Mouse (Mus musculus) layer of hippocampus, postnatal 10 days (tissue): ENCODE measurements around the gene C130050O18Rik. TPM values are rescaled to one million over a fixed set of nuclear protein-coding genes. Genes with fewer than 3 reads are reported as not detected.
A peak's percentile ranks its signal among the peaks of the same experiment; 100 is the strongest.

ENCODE experiments used
- DNase-seq, 2 experiments: peaks; one replicate each; pipeline ENCODE4 v3.0.0; 2021; ENCODE audit warnings: low spot score in 2 of 2
- total RNA-seq, 2 experiments: library from RNA; stranded (reverse); gene quantifications; 2 replicates each; pipeline ENCODE4 v1.2.3; 2021

Gene C130050O18Rik
- total RNA-seq, 2 experiments from 2014 or later = 0.22 to 0.32 TPM

DNA sequence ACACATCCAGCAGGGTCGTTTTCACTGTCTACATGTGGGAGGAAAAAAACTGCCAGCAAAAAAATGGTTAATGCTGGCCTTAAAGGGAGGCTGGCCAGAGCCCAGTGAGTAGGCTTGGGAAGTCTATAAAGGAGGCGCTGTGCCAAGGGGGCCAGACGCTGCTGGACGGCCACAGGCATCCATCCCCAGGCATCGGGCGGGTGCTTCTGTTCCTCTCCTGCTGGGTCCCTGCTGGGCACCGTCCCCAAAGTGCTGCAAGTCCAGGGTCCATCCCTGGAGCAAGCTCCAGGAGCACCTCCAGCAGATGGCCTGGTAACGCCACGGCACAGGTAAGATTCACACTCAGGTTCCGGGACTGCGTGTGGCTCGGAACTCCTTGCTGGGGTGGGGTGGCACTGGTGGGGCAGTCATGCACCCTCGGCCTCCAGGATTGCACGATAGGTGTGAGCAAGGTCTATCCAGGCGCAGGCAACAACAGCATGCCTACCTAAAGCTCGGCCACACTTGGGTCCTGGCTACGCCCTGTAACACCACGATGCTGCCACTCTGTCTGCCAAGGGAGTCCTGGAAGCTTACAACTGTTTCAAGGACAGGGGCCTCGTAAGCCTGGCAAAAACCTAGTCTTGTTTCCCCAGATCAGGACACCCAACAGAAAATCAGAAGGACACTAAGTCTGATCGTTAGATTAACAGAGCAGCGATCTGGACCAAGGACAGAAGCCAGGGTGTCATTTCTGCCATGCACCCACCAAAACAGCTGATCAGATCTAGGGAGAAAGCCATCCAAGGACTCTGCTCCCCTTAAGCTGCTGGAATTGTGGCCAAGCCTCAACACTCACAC is 18.2 kb downstream of the C130050O18Rik start, which contains the start of gene Gper1:
TSS of gene Gper1 (plus strand) at position 126 of the 840 bp plus-strand sequence.
- peak in 1 of 2 experiments; percentile 70 for DNase-seq

DNA sequence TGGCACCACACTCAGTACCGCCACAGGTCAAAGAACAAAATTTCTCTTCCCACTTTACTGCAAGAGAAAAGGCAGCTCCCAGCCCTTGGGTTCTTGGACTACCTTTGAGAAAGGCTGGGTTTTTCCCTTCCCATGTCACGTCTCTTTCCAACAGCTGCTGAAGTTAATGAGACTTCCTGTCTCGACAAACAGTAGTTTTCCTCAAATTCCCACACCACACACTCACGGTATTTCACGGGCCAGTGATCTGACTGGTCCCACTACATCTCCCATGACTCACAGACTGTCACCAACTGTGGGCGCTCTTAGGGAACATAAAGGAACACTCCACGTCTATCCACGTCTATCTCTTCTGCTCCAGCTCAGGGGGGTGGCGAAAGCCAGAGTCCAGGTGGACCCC is 20.1 kb downstream of the C130050O18Rik start:
- no peak for DNase-seq

DNA sequence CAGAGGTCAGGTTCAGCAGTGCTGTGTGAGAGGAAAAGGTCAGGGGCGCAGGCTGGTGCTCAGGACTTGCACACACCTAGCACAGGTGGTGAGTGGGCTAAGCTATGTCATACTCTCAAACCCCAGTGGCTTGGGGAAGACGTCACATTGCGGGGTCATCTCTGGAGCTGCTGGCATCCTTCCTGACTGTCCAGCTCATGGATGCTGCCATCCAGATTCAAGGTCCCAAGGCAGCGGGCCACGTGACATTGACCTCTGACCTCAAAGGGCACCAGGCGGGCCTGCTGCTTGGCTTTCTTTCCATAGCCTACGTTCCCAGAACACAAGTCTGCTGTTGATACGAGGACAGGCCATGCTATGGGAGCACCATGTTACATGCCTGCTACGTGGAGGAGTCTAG is 21.9 kb downstream of the C130050O18Rik start:
- DNase-seq = no peak

DNA sequence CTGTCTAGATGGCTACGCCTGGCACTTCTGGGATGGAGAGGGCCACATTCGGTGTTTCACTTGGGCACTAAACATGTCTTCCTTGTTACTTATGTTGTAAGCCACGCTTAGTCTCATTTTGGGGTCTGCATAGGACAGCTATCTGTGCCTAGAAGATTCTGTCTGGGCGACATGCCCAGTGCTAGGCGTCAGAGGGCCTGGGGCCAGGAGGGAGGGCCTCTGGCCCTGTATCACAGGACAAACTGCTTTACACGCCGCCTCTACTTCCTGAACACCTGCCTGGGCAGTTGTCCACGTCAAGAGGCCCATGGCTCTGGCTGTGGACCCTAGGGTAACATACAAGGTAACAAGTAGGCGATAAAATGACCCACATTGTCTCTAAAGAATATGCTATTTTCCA is 22.9 kb downstream of the C130050O18Rik start:
- no peak for DNase-seq

DNA sequence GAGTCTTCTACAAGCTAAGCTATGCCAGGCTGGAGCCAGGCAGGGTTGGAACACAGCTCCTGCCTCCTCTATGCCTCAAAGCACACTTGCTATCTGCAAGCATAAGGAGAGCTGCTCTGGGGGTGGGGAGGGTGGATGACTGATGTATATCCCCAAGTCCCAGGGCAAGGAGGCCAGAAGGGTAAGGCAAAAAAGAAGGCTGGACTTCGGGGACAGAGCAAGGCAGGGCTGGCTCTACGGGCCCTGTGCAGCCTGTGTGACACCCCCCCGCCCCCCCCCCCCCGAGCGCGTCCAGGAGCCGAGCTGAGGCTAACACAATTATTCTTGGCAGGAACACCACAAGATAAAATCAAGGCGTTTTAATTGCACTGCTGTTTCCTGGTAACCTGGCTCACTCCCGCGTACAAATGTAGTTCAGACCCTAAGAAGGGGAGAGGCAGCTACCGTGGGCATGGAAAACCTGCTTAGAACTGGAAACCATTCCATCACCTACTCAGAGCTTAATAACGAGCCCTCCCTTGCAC is 24.8 kb downstream of the C130050O18Rik start:
- no peak for DNase-seq

DNA sequence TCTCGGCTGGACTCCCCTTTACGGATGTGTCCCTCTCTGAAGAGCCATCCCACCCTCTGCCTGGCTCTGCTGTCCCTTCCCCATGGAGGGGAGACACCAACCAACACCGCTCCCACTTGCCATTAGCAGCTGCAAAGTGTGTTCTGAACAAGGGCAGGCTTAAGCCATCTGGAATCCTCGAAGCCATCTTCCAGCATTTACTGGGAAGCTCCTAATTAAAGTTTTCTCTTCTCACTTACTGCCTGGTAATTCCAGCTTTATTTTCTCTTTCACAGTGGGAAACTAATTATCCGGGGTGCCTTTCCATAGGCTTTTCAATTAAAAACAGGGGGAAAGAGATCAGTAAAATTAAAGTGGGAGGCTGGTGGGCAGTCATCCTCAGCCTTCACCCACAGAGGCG is 27.3 kb downstream of the C130050O18Rik start:
- DNase-seq = peak in 1 of 2 experiments; percentile 13

DNA sequence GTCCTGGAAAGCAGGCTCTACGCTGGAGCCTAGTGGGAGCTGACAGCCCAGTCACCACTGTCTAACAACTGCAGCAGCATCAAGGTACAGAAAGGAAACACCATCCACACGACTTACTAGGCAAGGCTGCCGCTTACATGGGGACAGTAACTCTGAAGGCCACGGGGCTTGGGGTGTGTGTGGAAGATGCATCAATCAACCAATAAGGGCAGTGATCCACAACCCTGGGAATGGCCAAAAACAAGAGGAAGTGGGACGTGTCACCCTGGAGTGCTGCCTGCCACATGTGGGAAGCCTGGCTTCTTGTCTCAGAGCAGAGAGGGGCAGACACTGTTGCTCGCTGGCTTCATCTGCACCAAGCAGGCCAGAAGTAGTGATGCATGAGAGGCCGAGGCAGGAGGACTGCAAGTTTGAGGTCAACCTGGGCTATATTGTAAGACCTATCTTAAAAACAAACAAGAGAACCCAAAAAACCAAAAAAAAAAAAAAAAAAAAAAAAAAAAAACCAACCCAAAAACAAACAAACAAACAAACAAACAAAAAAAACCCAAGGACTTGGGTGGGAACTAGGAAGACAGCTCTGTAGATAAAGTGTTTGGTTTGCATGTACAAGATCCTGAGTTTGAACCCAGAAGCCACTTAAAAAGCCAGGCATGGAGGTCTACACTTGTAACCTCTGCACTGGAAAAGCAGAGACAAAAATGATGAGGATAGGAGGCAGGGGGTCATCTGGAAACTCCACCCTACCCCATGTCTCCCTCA is 27.8 kb downstream of the C130050O18Rik start:
- DNase-seq = no peak

DNA sequence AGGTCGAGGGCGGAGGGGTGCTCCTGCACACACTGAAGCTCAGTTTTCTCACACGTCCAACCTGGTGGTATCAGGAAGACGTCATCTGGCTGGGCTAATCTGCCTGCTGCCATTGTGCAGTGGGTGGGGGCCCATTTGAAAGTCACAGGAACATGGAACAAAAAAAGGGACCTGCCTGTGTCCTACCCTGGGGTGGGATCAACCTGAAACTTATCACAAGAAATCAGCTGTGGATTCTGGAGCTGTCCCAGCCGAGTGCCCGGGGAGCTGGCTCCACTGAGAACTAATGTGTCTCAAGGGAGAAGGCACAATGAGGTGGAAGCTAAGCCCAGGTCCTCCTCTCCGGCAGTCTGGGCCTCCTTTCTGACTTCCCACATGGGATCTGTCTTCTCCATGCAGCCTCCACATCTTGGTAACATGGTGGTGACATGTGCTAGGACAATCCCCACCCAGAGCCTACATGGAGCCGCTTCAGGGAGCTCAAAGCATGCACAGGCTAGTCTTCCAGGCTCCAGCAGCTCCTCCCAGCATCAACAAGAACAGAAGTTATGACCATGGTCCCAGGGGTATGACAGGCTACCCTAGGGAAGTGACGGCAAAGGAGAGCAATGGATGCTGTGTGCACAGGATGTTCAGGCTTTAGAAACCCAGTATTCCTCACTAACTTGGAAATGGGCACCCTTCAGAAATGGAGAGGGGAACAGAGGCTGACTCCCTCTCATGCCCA is 28.9 kb downstream of the C130050O18Rik start:
- DNase-seq = peak in 1 of 2 experiments; percentile 30

DNA sequence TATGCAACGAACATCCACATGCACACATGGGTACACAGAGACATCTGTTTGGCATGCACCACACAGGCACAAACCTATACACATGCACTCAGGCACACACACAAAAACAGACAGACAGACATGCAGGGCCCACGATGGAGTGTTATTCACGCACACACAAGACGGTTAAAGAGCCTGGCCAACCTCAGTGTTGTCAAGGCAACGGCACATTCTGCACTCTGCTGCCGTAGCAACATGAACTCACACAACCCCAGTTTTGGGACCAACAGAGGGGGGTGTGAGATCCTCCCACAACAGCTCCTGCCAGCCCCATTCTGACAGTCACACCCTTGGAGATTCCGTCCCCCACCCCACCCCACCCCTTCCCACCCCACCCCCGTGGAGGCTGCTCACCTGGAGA is 29.9 kb downstream of the C130050O18Rik start:
- DNase-seq = peak in 1 of 2 experiments; percentile 73

DNA sequence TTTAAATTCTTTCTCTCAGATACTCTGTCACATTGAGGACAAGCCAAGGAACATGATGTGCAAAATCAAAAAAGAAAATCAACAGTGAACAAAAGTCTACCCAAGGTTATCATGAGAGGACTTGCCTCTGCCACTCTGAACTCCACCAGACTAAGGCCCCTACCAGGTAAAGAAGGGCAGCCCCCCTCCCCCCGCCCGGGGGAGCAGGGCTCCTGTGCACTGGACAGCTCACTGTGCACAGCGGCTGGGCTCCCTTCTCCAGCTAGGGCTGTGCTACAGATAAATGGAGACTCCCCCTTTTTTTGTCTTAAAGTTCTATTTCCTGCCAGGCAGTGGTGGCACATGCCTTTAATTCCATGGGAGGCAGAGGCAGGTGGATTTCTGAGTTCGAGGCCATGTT is 32.7 kb downstream of the C130050O18Rik start:
- no peak for DNase-seq

DNA sequence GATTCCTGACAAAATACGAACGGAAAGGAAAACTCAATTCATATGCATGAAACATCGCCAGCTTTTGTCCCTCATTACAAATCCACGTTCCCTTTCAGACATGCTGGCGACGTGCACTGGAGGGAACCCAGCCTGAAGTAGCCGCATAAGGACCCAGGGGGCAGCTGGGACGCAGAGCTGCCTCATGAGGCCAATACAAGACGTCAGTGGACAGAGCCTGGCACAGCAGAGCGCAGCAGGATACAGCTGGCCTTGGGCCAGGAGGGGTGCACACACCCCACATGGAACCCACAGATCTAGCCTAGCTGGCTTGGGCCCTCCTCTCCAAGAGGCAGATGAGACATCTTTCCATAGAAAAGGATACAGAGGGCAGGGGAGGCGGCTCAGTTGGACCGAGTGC is 33.4 kb downstream of the C130050O18Rik start:
- peak in 1 of 2 experiments; percentile 49 for DNase-seq

DNA sequence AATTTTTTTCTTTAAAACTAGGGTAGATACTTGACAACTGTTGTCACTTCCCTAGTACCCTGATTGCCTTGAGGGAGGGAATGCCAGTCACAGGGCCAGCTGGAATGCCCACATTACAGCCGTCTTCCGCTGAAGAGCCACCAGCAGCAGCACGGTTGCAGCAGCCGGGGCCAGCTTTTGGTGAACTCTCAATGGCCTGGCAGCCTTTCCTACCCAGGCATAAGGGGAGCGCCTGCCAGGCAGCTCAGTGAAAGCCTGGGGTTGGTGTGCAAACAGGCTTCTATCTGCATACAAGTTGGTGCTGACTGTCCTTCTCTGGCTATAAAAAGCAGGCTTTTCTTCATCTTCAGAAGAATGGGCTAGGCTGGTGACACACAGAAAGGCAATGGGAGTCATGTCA is 35.4 kb downstream of the C130050O18Rik start:
- peak in 1 of 2 experiments; percentile 63 for DNase-seq

DNA sequence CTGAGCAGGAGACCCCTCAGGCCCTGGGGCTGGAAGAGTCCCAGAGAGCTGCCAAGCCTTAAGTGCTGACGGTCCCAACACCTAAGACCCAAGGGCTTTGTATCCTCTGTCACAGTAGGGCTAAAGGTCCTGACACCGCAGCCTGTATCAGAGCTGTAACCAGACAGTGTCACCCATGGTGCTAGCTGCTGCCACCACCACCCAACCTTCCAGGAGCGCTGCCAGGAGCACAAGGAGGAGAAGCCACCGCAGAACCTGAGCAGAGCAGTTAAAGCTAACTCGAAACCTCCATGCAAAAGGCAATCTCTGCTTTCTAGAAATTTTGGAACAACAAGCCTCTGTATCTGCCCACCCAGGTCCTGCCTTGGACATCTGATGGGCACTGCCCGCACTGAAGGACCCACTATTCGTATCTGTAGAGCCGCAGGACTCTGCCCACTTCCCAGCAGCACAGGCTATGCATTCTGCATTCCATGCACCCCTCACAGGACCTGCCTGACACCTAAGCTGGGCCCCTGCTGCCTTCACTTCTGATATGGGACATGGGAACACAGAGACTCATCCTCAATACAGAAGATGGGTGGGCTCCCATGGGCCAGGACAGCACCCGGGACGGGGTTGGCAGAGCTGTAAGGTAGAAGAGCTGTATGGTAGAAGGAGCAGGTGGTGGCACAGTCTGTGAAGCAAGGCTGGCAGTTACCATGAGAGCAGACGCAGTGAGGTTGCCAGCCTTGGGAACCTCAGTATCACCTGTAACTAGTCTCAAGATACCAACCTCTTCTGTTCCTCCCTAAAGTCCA is 36.0 kb downstream of the C130050O18Rik start:
- no peak for DNase-seq

DNA sequence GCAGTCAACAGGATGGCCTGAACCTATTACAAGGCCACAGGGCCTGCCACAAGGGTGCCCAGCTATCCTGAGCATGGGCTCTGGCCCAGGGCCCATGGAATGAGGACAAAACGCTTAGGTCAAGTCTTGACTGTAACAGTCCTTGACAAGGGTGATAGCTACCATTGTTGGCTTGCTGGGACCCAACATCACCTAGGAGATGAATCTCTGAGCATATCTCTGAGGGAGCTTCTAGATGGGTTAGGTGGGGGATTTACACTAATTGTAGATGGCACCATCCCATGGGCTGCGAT is 36.6 kb downstream of the C130050O18Rik start:
- no peak for DNase-seq

DNA sequence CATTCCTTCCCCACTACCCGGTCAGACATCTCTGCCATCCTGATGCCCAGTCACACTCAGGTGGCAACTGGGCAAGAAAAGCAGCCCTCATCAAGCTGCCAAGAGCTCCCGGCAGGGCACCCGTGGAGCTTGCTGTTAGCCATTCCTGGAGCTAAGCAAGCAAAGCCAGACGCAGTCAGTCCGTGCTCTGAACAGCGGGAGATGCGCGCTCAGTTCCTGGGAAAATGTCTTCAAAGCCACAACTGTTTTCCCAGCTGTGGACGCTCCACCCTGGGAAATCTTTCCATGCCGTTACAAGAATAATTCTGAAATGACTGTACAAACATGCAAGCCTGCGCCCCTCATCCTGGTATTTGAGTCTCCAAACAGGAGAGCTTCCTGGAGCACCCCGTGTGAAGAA is 37.3 kb downstream of the C130050O18Rik start:
- no peak for DNase-seq

DNA sequence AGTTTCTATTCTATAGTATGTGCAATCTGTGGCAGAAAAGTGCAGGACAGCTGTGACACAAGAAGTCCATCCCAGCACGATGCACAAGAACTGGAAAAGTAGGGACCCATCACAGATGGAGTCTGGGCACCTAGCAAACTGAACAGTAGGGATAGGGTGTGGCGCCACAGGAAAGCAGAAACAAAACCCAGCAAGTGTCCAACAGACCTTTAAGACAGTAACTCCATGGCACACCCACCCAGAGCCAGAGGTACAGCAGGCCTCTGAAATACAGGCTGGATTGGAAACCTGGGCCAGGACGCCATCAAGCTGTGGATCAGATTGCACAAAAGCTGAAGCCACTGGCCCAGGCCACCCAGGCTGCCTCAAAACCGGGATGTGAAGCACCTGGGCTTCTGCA is 37.9 kb downstream of the C130050O18Rik start:
- DNase-seq = no peak

DNA sequence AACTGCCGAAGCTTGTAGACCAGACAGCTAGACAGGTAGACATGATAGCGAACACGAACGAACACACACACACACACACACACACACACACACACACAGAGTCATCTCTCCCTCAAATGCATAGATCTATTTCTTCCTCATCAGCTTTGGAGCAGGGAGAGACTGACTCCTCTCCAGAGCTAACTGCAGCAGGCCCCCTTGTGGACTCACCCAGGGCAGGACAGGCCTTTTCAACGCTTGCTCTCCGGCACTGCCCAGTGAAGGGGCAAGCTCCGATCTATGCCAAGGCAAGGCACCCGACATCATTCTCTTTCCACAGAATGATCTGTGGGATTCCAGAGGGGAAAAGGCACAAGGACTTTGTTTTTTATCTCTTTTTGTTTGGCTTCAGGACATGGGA is 40.2 kb downstream of the C130050O18Rik start:
- DNase-seq = no peak

DNA sequence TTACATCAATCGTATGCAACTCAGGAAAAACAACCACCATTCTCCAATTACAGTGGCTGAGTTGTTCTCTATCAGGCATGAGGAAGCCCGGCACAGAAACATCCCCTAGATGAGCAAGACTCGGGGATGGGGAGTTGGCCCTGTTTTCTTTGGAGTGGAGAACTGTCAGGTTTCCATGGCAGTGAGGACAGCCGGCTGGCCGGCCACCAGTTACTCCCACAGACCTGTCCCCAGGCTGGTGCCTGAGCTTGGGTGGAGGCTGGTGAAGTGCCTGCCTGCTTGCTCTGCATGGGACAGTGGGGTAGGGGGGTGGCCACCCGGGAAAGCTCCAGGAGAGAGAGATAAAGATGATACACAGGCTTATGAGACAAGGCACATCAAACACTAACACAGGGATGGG is 42.9 kb downstream of the C130050O18Rik start:
- DNase-seq = peak in 1 of 2 experiments; percentile 53

DNA sequence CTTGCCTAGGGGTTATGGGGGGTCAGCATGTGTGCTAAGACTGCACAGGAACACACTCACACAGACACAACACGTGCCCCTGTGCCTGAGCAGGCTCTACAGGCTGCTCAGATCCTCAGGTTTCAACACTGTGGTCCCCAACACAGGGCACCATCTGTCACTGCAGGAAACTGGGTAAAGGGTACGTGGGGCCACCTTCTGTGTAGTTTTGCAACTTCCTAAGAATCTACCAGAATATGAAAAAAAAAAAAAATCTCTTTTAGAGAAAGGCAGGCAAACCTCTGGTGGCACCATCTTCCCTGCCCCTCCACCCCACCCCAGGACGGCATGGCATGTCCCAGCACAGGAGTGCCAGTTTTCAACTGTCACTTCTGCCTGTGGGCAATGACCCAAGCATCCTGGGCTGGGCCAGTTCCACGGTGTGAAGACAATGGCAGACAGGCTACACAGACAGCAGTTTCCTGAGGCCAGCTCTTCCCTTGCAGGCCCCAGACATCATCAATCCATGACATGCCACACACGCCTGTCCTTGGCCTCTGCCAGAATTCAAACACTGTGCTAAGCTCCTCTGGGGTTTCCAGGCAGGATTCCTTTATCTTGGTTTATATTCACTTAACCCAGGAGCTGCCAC is 44.2 kb downstream of the C130050O18Rik start:
- DNase-seq = no peak

DNA sequence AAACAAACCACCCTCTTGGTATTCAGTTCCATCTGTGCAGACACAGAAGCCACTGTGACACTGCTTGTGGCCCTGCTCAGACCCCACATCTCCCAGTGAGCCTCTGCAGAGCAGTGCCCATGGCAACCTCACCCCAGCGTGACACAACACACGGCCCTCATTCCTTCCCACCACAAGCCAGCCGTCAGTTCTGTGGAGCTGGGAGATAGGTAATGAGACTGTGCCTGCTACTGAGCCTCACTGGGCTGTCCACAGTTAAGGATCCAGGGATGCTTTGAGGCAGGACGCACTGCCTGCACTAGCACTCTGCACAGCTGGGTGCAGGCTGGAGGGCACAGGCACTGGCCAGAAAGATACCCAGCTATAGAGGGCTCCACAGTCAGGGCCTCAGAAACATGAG is 44.8 kb downstream of the C130050O18Rik start:
- DNase-seq = peak in 1 of 2 experiments; percentile 13
